In genomic region chr3:132883256-132883655, GRCm38 (mm10) we compare ENCODE assay signal across 17 mouse cellular contexts.
DNase-seq lines count a peak whose midpoint lies in the region; ATAC-seq and TF ChIP-seq lines count a peak whose summit lies in the region.
"Had no signal": no experiment of that assay in that cellular context is flagged by ENCODE, and none has a peak within 500 bp of the region (broad histone marks: within the 10 kb centered on the region; RNA-seq: fewer than 3 reads in every experiment).

No protein-coding gene starts in this region.

- no peak for TF ChIP-seq CTCF in kidney, adult 2 months (conservative IDR thresholded peaks at IDR 0.05; ENCODE audit: insufficient read depth, insufficient read length, low read depth, low read length)
- no peak for TF ChIP-seq CTCF in kidney, postnatal 0 days (IDR thresholded peaks at IDR 0.05; ENCODE audit: low read depth)

- peaks cover 11% of the 10 kb centered on the region for H3K4me1 ChIP-seq in kidney, adult 2 months (ENCODE audit: control insufficient read depth, insufficient read depth, low read length)
- H3K4me1 ChIP-seq in kidney, postnatal 0 days (replicated peaks; ENCODE audit: insufficient read depth, low read length) = peaks cover 9% of the 10 kb centered on the region; the same call in 1 of the 2 replicates
- peaks cover 5% of the 10 kb centered on the region for H3K4me1 ChIP-seq in forebrain, embryonic 16.5 days (replicated peaks; ENCODE audit: control insufficient read depth, insufficient read depth, low read length)
- H3K4me1 ChIP-seq: embryonic facial prominence, embryonic 15.5 days; hindbrain, embryonic 15.5 days had no signal

- H3K9ac ChIP-seq in kidney, postnatal 0 days (ENCODE audit: low read depth, low read length) = no peak overlapping the region
- no peak overlapping the region for H3K9ac ChIP-seq in forebrain, embryonic 16.5 days (replicated peaks; ENCODE audit: low read depth, low read length)
- H3K9ac ChIP-seq: embryonic facial prominence, embryonic 15.5 days; forebrain, embryonic 15.5 days; heart, embryonic 12.5 days; hindbrain, embryonic 15.5 days had no signal

- no peak overlapping the region for H3K4me2 ChIP-seq in kidney, postnatal 0 days (ENCODE audit: low read length)
- no peak overlapping the region for H3K4me2 ChIP-seq in forebrain, embryonic 16.5 days (ENCODE audit: low read length)
- H3K4me2 ChIP-seq: embryonic facial prominence, embryonic 15.5 days; forebrain, embryonic 15.5 days; heart, embryonic 12.5 days; hindbrain, embryonic 15.5 days had no signal

- ATAC-seq in kidney, postnatal 0 days (replicated peaks; ENCODE audit: low FRiP score, low read depth) = peak; percentile 84
- no peak for ATAC-seq in forebrain, embryonic 16.5 days
- ATAC-seq: forebrain, embryonic 15.5 days had no signal

- peak; percentile 55 for DNase-seq in kidney, adult 2 months
- DNase-seq in kidney, adult 9 months = peak; percentile 39
- peak; percentile 34 for DNase-seq in kidney, postnatal 0 days (ENCODE audit: low spot score)
- DNase-seq in kidney, postnatal 36 days = peak; percentile 25 to 62
- DNase-seq in gastrocnemius, adult 8-10 months (ENCODE audit: low spot score in 2 of 2) = no peak
- DNase-seq: adrenal gland, adult 2 months; adrenal gland, postnatal 25 days; cerebellum, adult 2 months; cerebellum, postnatal 10 days; embryo, embryonic 11 days; gastrocnemius, postnatal 14 days; heart, postnatal 36 days had no signal

- no peak for TF ChIP-seq POLR2A in kidney, adult 2 months (IDR thresholded peaks at IDR 0.05; ENCODE audit: low read depth, low read length)

- no peaks in the 10 kb centered on the region for H3K9me3 ChIP-seq in kidney, postnatal 0 days (replicated peaks; ENCODE audit: low read length)
- no peaks in the 10 kb centered on the region for H3K9me3 ChIP-seq in forebrain, embryonic 16.5 days (ENCODE audit: control insufficient read depth, low read length)
- H3K9me3 ChIP-seq: embryonic facial prominence, embryonic 15.5 days; forebrain, embryonic 15.5 days; heart, embryonic 12.5 days; hindbrain, embryonic 15.5 days had no signal

- H3K27me3 ChIP-seq in kidney, adult 2 months (replicated peaks; ENCODE audit: control insufficient read depth, insufficient read depth, low read length) = no peaks in the 10 kb centered on the region
- no peaks in the 10 kb centered on the region for H3K27me3 ChIP-seq in kidney, postnatal 0 days (ENCODE audit: insufficient read depth, low read length)
- no peaks in the 10 kb centered on the region for H3K27me3 ChIP-seq in forebrain, embryonic 16.5 days (replicated peaks; ENCODE audit: control insufficient read depth, insufficient read depth, low read length)
- H3K27me3 ChIP-seq: embryonic facial prominence, embryonic 15.5 days; forebrain, embryonic 15.5 days; heart, embryonic 12.5 days; hindbrain, embryonic 15.5 days had no signal

- H3K27ac ChIP-seq in kidney, adult 2 months (ENCODE audit: insufficient read depth, low read depth, low read length) = no peak overlapping the region
- H3K27ac ChIP-seq in kidney, postnatal 0 days = peak overlapping the region; percentile 67
- H3K27ac ChIP-seq in forebrain, embryonic 16.5 days (ENCODE audit: low read length) = no peak overlapping the region
- H3K27ac ChIP-seq: embryonic facial prominence, embryonic 15.5 days; forebrain, embryonic 15.5 days; hindbrain, embryonic 15.5 days had no signal

- H3K4me3 ChIP-seq in kidney, adult 2 months (ENCODE audit: insufficient read depth, low read depth, low read length) = no peak overlapping the region
- no peak overlapping the region for H3K4me3 ChIP-seq in kidney, postnatal 0 days (replicated peaks; ENCODE audit: low read depth, low read length)
- H3K4me3 ChIP-seq in forebrain, embryonic 16.5 days (replicated peaks; ENCODE audit: low read length) = no peak overlapping the region
- H3K4me3 ChIP-seq: embryonic facial prominence, embryonic 15.5 days; forebrain, embryonic 15.5 days; heart, embryonic 12.5 days; hindbrain, embryonic 15.5 days had no signal

- H3K36me3 ChIP-seq in kidney, adult 2 months (ENCODE audit: control insufficient read depth, insufficient read depth, low read length) = no peaks in the 10 kb centered on the region
- no peaks in the 10 kb centered on the region for H3K36me3 ChIP-seq in kidney, postnatal 0 days (ENCODE audit: insufficient read depth, low read length)
- H3K36me3 ChIP-seq in forebrain, embryonic 16.5 days (ENCODE audit: control insufficient read depth, insufficient read depth) = no peaks in the 10 kb centered on the region
- H3K36me3 ChIP-seq: embryonic facial prominence, embryonic 15.5 days; forebrain, embryonic 15.5 days; heart, embryonic 12.5 days; hindbrain, embryonic 15.5 days had no signal

- 35% methylated on average over 9 of the region's 9 CpGs for WGBS in kidney, adult 2 months
- WGBS in kidney, postnatal 0 days = 52% methylated on average over 9 of the region's 9 CpGs
- 85% methylated on average over 9 of the region's 9 CpGs for WGBS in forebrain, embryonic 16.5 days

Comparison
In these comparisons a context has a peak if more than half of its experiments do, and no peak if none do; other contexts are left out.
1. DNase-seq: peak in kidney, adult 2 months (single experiment), kidney, adult 9 months (single experiment), kidney, postnatal 0 days (single experiment) and kidney, postnatal 36 days (2 of 2); none in gastrocnemius, adult 8-10 months (0 of 2).